Mouse (Mus musculus) embryonic facial prominence, embryonic 13.5 days (tissue): ENCODE data around the gene Ndufaf8. TPM values are rescaled to one million over a fixed set of nuclear protein-coding genes. Genes with fewer than 3 reads are reported as not detected.

Source experiments
- ATAC-seq: fragments of 200-750 bp; cut with Nextera tagmentation; 2 replicates; pipeline ENCODE4 v1.8.0; 2017; ENCODE audit warnings: low read depth; ENCODE audit not compliant: insufficient number of reproducible peaks, insufficient read depth, low FRiP score, low TSS enrichment
- H3K27ac ChIP-seq: fragments of 300-500 bp; sonication (generic); 2 replicates; pipeline ENCODE4 v1.5.1; 2015; ENCODE audit warnings: moderate library complexity, mild to moderate bottlenecking, inconsistent platforms
- H3K27me3 ChIP-seq: fragments of 300-500 bp; sonication (generic); 2 replicates; pipeline ENCODE4 v1.6.1; 2015; ENCODE audit warnings: mild to moderate bottlenecking, inconsistent platforms
- H3K36me3 ChIP-seq: fragments of 300-500 bp; sonication (generic); 2 replicates; pipeline ENCODE4 v1.6.1; 2015; ENCODE audit warnings: mild to moderate bottlenecking, inconsistent platforms
- H3K4me1 ChIP-seq: fragments of 300-500 bp; sonication (generic); 2 replicates; pipeline ENCODE4 v1.6.1; 2015; ENCODE audit warnings: inconsistent platforms
- H3K4me2 ChIP-seq: fragments of 300-500 bp; sonication (generic); 2 replicates; pipeline ENCODE4 v1.6.1; 2015; ENCODE audit warnings: moderate library complexity, mild to moderate bottlenecking, inconsistent platforms
- H3K4me3 ChIP-seq: fragments of 300-500 bp; sonication (generic); 2 replicates; pipeline ENCODE4 v1.5.1; 2015; ENCODE audit warnings: mild to moderate bottlenecking, inconsistent platforms
- H3K9ac ChIP-seq: fragments of 300-500 bp; sonication (generic); 2 replicates; pipeline ENCODE4 v1.6.1; 2015; ENCODE audit warnings: mild to moderate bottlenecking, inconsistent platforms
- H3K9me3 ChIP-seq: fragments of 300-500 bp; sonication (generic); 2 replicates; pipeline ENCODE4 v1.6.1; 2016; ENCODE audit warnings: inconsistent platforms
- WGBS: fragments of 180-500 bp; shearing (Covaris S2); methylation state at CpG from one replicate; pipeline ENCODE4 v1.1.7; 2015; ENCODE audit warnings: mixed read lengths; 5-methylcytosine and 5-hydroxymethylcytosine counted together
- microRNA-seq: library from miRNA; unstranded; fragments of <30 nt; microRNA quantifications from one replicate; pipeline ENCODE4, GENCODE M21; 2016
- polyA plus RNA-seq: library from polyadenylated mRNA; unstranded; fragments of >200 nt; fragmentation: Nextera tagmentation; extraction: Ambion mirVana; gene quantifications from 2 replicates; pipeline ENCODE4 v1.2.1, GENCODE M21; 2015

Gene Ndufaf8
- polyA plus RNA-seq, 1 experiment from 2014 or later, result 79.2 TPM

DNA sequence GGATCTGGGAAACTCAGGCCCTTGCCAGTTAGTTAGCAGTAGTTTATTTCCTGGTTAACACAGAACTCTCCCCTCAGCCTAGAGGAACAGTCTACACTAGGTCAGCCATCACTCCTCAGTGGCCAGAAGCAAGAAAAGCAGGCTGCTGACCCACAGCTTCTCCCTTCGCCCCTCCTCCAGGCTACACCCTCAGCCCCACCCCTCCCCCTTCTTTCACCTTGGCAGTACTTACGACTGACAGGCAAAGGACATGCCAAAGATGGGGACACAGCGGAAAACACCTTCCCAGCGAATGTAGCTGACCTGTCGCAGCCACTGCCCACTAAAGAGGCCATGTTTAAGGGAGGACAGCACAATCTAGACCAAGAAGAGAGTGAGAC is 38.9 kb downstream of the Ndufaf8 start:
- H3K27me3 ChIP-seq, result no peaks in the 10 kb centered on the region

DNA sequence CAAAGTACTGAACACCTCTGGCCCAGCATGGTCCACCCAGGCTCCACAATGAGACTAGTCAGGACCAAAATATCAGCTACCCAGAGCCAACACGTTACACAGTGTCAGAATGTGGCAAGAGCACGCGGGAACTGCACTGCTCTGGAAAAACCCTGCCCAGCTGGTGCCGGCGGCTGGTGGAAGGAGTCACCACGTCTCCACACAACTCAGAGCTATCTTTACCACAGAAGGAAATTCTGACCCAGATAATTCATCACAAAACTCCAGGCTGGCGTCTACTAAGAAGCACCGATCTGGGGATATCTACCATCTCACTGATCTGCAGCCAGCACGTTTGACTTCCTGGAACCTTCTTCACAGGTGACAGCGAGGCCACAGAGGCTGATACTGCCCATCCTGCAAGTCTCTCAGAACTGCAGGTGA is 40.6 kb downstream of the Ndufaf8 start:
- no peak for ATAC-seq
- Histone ChIP-seq H3K27me3 (no peaks in the 10 kb centered on the region), H3K36me3 (peaks cover 54% of the 10 kb centered on the region), H3K9ac (no peak overlapping the region), H3K27ac (no peak overlapping the region), H3K4me1 (peaks cover 11% of the 10 kb centered on the region), H3K4me3 (no peak overlapping the region), H3K4me2 (no peak overlapping the region), H3K9me3 (no peaks in the 10 kb centered on the region)
- WGBS, result 82% methylated on average over 10 of the region's 10 CpGs

More for the DNA sequence above, 38.9 kb downstream of the Ndufaf8 start:
- no peak overlapping the region for H3K9ac ChIP-seq
- no peak for ATAC-seq
- no peak overlapping the region for H3K4me3 ChIP-seq
- no peak overlapping the region for H3K4me2 ChIP-seq
- peaks cover 11% of the 10 kb centered on the region for H3K4me1 ChIP-seq
- no peaks in the 10 kb centered on the region for H3K9me3 ChIP-seq
- no peak overlapping the region for H3K27ac ChIP-seq
- WGBS, result 59% methylated on average over 5 of the region's 5 CpGs
- peaks cover 65% of the 10 kb centered on the region for H3K36me3 ChIP-seq

DNA sequence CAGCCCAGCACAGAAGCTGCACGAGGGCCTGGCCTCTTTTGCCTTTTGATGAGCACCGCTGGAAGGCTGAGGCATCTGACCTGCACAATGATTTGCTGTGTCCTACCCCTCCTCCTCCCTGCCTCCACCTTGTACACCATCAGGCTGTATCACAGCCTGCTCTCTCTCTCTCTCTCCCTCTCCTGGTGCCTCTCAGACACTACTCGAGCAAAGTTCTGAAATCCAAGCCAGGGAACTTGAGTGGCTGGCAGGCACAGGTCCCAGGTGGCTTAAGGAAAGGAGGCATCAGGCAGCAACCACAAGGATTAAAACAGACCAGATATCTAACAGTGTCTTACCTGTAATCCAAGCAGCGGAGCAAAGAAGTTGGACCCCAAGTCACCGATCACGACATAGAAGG is 41.5 kb downstream of the Ndufaf8 start:
- H3K4me2 ChIP-seq, result no peak overlapping the region
- no peaks in the 10 kb centered on the region for H3K27me3 ChIP-seq
- H3K9ac ChIP-seq, result peak overlapping the region; percentile 27; the same call in 1 of the 2 replicates
- no peak overlapping the region for H3K4me3 ChIP-seq
- H3K36me3 ChIP-seq, result peaks cover 44% of the 10 kb centered on the region
- no peak for ATAC-seq
- no peaks in the 10 kb centered on the region for H3K9me3 ChIP-seq
- 72% methylated on average over 6 of the region's 6 CpGs for WGBS
- no peak overlapping the region for H3K27ac ChIP-seq
- H3K4me1 ChIP-seq, result peaks cover 11% of the 10 kb centered on the region

DNA sequence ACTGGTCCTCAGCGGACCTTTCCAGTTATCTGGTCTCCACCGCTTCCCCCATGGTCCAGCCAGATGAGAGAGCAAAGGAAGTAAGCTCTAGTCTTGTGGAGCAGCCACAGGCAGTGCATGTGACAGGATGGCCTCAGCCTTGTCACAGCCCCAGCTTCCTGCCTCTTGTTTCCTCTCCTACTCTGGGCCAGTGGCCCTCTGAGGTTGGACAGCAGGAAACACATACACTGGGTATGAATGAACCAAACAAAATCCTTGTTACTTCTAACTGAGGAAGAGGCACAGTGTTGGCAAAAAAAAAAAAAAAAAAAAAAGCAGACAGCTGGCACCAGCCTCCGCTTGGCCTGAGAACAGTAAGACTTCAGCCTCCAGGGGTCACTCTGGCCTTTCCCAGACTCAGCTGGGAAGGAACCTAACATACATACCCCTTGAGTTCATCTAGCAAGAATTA is 43.9 kb downstream of the Ndufaf8 start:
- ATAC-seq, result no peak
- no peak overlapping the region for H3K27ac ChIP-seq

DNA sequence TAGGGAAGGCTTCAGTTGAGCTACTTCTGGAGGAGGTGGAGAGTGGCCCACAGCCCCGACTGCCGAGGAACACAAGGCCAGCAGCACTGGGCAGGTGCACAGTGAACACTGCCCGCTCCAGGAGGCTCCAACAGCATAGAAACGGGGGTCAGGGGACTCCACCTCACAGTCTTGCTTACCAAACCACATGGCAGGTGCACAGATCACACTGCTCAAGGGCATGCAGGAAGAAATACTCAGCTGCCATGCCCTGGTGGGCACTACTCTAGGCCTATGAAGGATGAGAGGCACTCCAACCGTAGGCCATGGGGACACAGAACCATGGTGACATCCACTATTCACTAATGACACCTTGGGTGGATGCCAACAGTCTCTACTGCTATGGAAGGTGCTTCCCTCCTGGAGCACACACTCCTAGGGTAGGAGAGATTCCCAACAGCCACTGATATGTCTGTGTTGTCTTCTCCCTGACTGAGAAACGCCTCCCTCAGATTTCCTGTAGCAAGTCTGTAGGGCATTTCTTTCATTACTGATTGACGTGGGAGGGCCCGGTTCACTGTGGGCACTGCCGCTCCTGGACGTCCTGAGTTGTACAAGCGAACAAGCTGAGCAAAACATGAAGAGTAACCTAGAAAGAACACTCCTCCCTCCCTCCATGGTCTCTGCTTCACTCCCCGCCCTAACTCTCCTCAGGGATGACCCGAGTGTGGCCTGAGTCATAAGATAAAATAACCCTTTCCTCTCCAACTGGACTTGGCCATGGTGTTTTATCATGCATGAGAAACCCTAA is 45.2 kb downstream of the Ndufaf8 start:
- H3K27me3 ChIP-seq, result no peaks in the 10 kb centered on the region
- H3K4me3 ChIP-seq, result no peak overlapping the region
- H3K4me1 ChIP-seq, result peaks cover 5% of the 10 kb centered on the region
- H3K9me3 ChIP-seq, result no peaks in the 10 kb centered on the region
- peaks cover 33% of the 10 kb centered on the region for H3K36me3 ChIP-seq
- no peak for ATAC-seq
- H3K9ac ChIP-seq, result no peak overlapping the region
- 77% methylated on average over 13 of the region's 13 CpGs for WGBS
- no peak overlapping the region for H3K27ac ChIP-seq
- H3K4me2 ChIP-seq, result no peak overlapping the region

More for the DNA sequence above, 43.9 kb downstream of the Ndufaf8 start:
- Histone ChIP-seq H3K4me3 (no peak overlapping the region), H3K9ac (0 out of 2 replicates have a peak overlapping the region, but pooled peaks have one; percentile 28), H3K36me3 (peaks cover 42% of the 10 kb centered on the region), H3K4me1 (peaks cover 10% of the 10 kb centered on the region; the same call in 1 of the 2 replicates), H3K27me3 (no peaks in the 10 kb centered on the region), H3K9me3 (no peaks in the 10 kb centered on the region), H3K4me2 (no peak overlapping the region)
- 69% methylated on average over 3 of the region's 3 CpGs for WGBS

DNA sequence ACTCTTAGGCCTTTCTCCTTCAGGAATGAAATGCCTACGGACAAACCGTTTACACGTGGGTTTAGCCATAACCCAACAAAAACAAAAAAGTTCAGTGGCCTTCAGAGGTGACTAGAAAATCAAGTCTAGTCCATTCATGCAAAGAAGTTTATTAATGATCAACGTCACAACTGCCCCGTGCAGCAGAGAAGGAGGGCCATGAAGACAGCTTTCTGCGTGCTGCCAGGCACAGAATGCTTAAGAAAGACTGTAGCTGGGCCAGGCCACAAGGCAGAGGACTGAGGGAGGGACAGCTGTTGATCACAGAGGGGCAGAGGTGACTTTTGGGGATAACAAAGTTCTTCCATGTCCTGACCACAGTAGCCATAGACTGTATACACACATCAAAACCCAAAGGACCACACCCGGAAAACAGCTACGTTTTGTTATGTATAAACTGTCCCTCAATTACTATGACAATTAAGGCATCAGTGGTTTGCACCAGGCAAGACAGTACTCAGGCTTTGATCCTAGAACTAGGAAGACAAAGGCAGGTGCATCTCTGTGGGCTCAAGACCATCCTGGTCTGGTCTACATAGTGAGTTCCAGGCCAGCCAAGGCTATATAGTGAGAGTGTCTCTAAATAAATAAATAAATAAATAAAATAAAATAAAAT is 49.6 kb downstream of the Ndufaf8 start:
- 87% methylated on average over 8 of the region's 8 CpGs for WGBS
- Histone ChIP-seq H3K4me3 (no peak overlapping the region), H3K36me3 (peaks cover 8% of the 10 kb centered on the region; the same call in 1 of the 2 replicates), H3K4me1 (peaks cover 26% of the 10 kb centered on the region), H3K4me2 (no peak overlapping the region), H3K27ac (no peak overlapping the region), H3K9me3 (no peaks in the 10 kb centered on the region), H3K9ac (no peak overlapping the region), H3K27me3 (no peaks in the 10 kb centered on the region)
- no peak for ATAC-seq

DNA sequence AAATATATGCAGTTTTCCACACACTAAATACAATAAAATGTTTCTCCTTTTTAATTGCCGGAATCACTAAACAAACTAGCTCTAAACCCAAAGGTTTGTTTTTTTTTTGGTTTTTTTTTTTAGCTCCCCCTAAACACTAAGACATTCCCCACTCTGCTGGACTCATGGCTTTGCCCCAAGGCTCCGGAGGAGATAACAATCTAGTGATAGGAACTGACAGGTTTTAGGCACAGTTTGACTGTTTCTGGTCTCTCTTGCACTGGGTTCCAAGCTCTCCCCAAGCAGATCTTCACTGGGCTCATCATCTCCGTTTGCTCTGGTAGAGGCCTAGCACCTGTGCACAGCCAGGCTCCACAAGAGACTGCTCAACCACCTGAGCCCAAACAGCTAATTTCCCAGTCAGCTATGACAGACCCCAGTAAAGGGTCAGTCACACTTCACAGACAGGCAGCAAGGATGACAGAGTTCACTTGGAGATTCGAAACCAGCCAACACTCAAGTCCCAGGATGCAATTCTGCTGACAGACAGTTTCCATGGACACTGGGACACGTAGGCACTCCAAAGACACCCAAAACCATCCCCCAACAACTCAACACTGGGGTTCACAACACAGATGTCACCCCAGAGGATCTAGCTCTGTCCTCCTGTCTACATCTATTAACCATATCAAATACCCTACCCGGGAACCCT is 50.9 kb downstream of the Ndufaf8 start:
- H3K4me1 ChIP-seq, result peaks cover 26% of the 10 kb centered on the region
- peak overlapping the region; percentile 82 for H3K4me2 ChIP-seq
- peak overlapping the region; percentile 60 for H3K4me3 ChIP-seq
- no peaks in the 10 kb centered on the region for H3K27me3 ChIP-seq
- H3K36me3 ChIP-seq, result peaks cover 8% of the 10 kb centered on the region; the same call in 1 of the 2 replicates
- H3K27ac ChIP-seq, result no peak overlapping the region
- ATAC-seq, result no peak
- no peaks in the 10 kb centered on the region for H3K9me3 ChIP-seq
- WGBS, result 37% methylated on average over 6 of the region's 6 CpGs
- H3K9ac ChIP-seq, result peak overlapping the region; percentile 79; the same call in 1 of the 2 replicates

Small RNA genes within 50 kb of the gene (microRNA-seq; reads per million reads assigned to microRNA genes)
- gene Gm25948, result not detected

Other genes with a start within 250 kb of the Ndufaf8 start
- 103 and 104 TPM in 2 replicates for gene Chmp6, start 185.5 kb upstream of the Ndufaf8 start, polyA plus RNA-seq
- 17.5 and 20.0 TPM in 2 replicates for gene Baiap2, start 156.2 kb upstream of the Ndufaf8 start, polyA plus RNA-seq
- gene Aatk, start 51.8 kb upstream of the Ndufaf8 start, polyA plus RNA-seq, result 3.6 and 3.7 TPM in 2 replicates
- gene Cep131, start 12.1 kb upstream of the Ndufaf8 start, polyA plus RNA-seq, result 30.3 and 31.3 TPM in 2 replicates
- gene Tepsin, start 197 bp upstream of the Ndufaf8 start, polyA plus RNA-seq, result 19.5 and 20.5 TPM in 2 replicates
- 92.9 and 94.5 TPM in 2 replicates for gene Slc38a10, start 52.4 kb downstream of the Ndufaf8 start, polyA plus RNA-seq
- gene Bahcc1, start 134.0 kb downstream of the Ndufaf8 start, polyA plus RNA-seq, result 13.1 and 13.9 TPM in 2 replicates
- 2,524 and 2,741 TPM in 2 replicates for gene Actg1, start 249.6 kb downstream of the Ndufaf8 start, polyA plus RNA-seq